Mouse (Mus musculus): Measurements from ENCODE around the gene Tnfrsf11a. TPM values are rescaled to one million over a fixed set of nuclear protein-coding genes. Genes with fewer than 3 reads are reported as not detected.

Gene Tnfrsf11a
- not detected for polyA plus RNA-seq (2017; shearing (Covaris generic))

GRCm38 (mm10) chr1:105780457-105781364 is at the start of gene Tnfrsf11a:
Gene Tnfrsf11a, plus strand, starts transcription at chr1:105780718.

Other genes with a start within 250 kb of the Tnfrsf11a start
- 22.5 TPM for gene Pign, start 117.0 kb upstream of the Tnfrsf11a start, polyA plus RNA-seq (2017; shearing (Covaris generic))
- gene Relch, start 116.9 kb upstream of the Tnfrsf11a start, polyA plus RNA-seq (2017; shearing (Covaris generic)) = 50.1 TPM
- gene Zcchc2, start 209.7 kb downstream of the Tnfrsf11a start, polyA plus RNA-seq (2017; shearing (Covaris generic)) = 29.8 TPM